Mouse (Mus musculus) T-helper 17 cell (primary cell): Measurements from ENCODE around the gene Prkn.
"Not testable (repeated sequence)": the region's sequence is repeated elsewhere in the genome, so short reads cannot be mapped to it uniquely, and the experiment has no call there.

Experiments used
- in situ Hi-C, 2 experiments: fragments of 300-600 bp; cut with MboI, MseI; formaldehyde crosslinking; loops; 1 replicate in 1 of 2; 2 replicates in 1 of 2; pipeline ENCODE4 v1.15.1; 2025; ENCODE audit warnings: high pct_unique_total_duplicates in 2 of 2

Gene Prkn

GRCm38 (mm10) chr17:11127217-11127616 lies 287.0 kb downstream of the Prkn start:
- in situ Hi-C loops = no loop called here

DNA sequence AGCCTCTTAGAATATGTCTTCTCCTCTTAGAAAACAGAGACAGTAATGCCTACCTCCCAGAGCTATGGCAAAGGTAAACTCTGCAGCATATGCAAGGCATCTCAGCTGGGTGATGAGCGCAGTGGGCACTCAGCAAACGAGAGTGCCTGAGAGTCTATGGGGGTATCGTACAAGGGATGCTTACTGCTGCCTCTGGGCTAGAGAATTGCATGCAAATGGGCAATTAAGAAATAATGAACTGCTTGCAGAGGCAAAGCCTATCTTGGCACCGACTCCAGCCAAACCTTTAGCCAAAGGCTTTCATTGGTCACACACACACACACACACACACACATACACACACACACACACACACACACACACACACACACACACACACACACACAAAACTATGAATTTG lies 290.7 kb downstream of the Prkn start:
- in situ Hi-C loops = loop anchor here in 1 of 2 experiments (10.0 kb wide), 1 partner anchor 934 kb away; no protein-coding TSS in a partner anchor

DNA sequence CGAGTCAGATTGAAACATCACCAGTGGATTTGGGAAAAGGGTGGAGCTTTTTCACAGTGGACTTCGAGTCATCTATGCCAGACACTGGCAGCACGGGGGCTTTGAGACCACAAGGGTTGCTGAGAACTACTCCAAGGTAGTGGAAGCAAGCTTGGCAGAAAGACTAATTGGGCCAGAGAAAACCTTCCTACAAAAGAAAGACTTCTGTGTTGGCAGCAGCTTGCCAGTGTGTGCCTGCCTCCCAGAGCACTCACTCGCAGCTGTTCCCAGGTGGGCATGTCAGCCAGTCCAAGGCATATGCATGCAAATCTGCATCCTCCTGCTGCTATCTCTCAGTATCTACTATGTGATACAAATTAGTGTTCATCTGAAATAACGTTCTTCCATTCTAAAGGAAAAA lies 302.1 kb downstream of the Prkn start:
- in situ Hi-C loops = no loop called here

DNA sequence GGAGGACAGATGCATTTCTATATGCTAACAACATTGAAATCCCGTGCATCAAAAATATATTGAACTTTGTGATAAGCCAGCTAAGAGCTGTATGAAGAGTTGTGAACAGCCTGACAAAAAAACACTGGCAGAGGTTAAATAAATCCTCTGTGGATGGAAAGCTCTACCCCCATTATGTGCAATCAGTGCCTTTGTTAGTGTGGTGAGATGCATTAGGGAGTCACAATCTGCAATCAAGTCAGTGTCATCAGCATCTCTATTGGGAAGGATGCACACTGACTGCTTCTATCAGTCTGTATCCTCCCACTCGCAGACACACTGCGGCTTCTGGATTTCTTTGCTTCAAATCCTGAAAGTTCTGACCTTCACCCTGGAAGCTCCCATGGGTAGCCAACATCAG lies 315.9 kb downstream of the Prkn start:
- in situ Hi-C loops = no loop called here

- in situ Hi-C loops = no loop called here
Measured at GRCm38 (mm10) chr17:11157536-11157935, 317.4 kb downstream of the Prkn start.

DNA sequence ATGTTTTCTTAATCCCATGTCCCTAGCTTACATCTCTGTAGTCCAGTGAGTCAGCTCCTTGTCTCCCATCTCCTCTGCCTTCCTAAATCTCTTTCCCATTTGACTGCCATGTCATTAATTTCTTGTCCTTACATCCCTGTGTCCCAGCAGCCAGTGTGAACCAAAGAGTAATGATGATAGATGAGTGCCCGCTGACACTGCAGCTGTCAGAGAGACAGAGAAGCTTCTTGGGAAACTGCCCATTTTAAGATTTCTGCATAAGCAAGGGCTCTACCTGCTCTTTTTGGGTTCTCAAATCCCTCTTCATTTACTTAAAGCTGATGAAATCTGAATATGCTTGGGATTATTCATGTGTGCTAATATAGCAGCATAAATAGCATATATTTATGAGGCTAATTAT lies 321.3 kb downstream of the Prkn start:
- in situ Hi-C loops = no loop called here

DNA sequence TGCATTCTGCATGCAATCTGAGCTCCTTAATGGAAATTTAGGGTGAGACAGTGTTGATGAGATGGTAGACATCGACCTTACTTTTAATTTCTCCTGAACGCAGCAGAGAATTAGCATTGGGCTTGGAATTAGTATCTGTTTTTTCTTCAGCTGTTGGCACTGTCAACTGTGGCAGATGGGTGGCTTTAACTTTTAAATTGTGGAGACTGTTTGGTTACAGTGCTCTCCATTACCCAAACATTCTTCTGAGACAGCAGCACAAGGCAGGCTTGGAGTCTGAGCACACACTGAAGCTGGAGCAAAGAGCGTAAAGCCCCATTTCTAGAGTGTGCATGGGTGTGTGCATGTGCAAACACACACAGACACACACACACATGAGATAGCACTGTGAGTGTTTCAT lies 322.6 kb downstream of the Prkn start:
- in situ Hi-C loops = no loop called here

DNA sequence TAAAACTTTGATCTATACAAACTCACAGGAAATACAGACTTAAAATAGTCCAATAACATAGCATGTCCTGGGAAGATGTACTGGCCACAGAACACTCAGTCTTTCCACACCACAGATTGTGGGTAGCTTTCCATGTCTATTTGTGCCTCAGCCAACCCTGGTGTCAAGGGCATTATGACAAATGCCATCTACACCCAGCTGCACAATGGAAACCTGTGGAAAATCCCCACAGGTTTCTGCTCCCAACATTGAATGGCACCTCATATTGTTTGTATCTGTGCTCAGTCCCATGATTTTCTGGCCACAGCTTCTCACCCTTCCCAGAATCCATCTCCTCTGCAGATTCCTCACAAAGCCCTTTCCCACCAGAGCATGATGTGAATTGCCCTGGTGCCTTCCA lies 347.2 kb downstream of the Prkn start:
- in situ Hi-C loops = no loop called here

- in situ Hi-C loops = no loop called here
Measured at GRCm38 (mm10) chr17:11188494-11188893, 348.3 kb downstream of the Prkn start.

- in situ Hi-C loops = no loop called here
Measured at GRCm38 (mm10) chr17:11190306-11190705, 350.1 kb downstream of the Prkn start.

GRCm38 (mm10) chr17:11198134-11198533 lies 357.9 kb downstream of the Prkn start:
- in situ Hi-C loops = no loop called here

- in situ Hi-C loops = not testable (repeated sequence)
Measured at GRCm38 (mm10) chr17:11209063-11209462, 368.9 kb downstream of the Prkn start.

GRCm38 (mm10) chr17:11211006-11211405 lies 370.8 kb downstream of the Prkn start:
- in situ Hi-C loops = no loop called here

DNA sequence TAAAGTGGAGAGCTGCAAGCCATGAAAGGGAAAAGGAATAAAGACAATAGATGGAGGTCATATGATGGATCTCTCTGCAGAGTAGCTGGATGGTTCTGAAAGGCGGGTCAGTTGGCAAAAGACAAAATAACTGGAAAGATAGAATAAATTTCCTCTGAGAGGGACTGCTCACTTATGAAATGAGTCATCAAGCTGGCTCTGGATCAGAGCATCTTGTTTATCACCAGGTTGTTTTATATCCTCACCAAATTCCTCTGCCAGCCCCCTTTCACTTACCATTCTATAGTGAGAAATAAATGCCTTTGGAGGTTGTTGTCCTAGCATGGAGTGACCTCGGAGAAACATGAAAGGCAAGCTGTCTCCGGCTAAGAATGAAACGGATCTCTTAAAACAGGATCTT lies 371.4 kb downstream of the Prkn start:
- in situ Hi-C loops = no loop called here

DNA sequence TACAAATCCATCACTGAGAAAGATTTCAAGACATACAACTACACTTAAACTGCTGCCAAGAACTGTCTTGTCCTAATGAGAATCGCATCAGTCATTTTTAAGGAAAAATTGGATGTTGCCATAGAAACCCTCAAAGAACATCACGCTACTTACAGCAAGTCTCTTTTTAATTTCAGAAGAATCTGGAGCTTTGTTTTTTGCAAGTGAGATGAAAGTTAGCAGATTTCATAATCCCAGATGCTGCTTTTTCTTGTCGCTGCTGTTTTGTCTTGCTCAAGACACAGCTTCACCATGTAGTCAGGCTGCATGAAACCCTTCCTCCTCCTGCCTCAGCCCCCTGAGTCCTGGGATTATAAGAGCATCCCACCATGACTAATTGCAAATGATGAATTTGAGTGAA lies 373.5 kb downstream of the Prkn start:
- in situ Hi-C loops = no loop called here

DNA sequence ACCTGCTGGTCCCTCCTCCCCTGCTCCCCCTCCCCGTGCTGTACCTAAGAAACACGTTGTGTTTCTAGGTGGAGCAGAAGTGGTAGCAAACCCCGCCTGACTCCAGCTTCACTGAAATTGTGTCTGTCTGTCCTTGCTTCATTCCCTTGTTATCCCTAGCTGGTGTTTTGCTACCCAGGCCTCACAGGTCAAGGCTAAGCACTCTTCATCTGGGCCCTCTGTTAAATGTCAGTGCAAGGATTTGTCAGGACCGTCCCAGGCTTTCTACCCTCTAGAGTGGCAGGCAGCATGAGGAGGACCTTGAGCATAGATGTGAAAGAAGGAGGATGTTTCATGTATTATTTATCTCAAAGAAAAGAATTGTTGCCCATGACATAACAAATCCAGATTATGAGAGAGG lies 388.8 kb downstream of the Prkn start:
- in situ Hi-C loops = no loop called here

GRCm38 (mm10) chr17:11229426-11229825 lies 389.2 kb downstream of the Prkn start:
- in situ Hi-C loops = no loop called here

DNA sequence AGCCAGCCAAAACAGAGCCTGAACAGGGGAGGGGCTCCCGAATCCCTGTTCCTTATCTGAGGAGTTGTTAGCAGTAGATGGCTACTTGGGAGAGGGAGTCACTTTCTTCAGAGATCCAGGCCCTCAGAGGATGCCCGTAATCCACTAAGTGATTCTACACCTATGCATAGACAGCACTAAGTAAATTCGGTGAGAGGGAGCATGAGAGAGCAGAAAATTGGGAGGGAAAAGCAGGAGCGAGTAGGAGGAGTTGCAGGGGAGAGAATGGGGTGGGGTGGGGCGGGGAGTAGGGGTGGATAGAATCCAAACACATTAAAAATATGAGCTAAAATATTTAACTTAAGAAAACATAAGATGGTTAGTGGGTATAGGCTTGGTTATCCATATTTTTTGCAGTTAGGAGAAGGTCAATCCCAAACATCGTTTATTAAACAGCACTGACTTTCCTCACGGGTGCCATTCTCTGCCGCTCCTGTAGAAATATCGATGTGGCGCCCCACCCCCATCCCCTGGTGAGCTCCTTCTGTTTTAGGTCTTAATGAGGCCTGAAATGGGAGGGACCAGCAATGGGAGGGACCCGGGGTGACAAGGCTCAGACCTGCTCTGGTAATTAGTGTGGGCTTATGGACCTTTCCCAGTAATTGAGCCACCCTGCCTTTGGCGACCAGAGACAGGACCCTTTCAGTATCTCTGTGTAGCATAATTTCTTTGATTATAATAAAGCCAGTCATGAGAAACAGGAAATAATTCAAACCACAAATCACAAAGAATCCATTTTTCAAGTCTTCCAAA lies 390.6 kb downstream of the Prkn start:
- in situ Hi-C loops = no loop called here

DNA sequence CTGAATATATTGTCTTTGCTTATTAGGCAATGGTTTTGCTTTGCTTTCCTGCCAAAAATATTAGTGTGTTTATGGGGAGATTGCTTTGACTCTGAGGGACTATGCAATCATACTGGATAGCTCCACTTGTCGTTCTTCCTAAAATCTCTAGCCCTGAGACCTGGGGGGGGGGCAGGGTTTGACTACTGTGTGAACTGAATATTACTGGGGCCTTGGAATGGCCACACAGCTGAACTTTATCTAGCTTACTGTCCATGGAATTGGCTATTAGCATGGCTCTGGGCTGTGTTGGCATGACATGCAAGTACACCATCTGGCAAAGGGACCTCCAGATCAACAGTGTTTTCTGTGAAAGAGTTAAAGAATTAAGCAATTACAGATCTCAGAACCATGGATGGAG lies 395.1 kb downstream of the Prkn start:
- in situ Hi-C loops = no loop called here

DNA sequence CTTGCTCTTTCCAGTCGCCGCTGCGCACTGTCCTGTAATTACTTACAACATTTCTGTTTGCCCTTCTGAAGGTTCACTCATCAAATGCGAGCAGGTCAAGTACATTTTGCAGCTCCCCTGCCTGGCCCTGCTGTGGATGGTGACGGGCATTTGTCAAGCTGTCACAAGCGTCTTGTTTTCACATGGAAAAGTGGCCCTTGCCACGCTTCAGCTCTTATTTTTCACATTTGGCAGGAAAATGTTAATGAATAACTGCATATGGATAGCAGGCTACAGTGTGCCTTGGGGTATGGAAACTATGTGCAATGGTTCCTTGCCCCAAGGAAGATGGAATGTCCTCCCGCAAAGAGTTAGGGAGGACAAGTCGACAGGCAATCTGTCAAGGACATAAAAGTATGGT lies 404.9 kb downstream of the Prkn start:
- in situ Hi-C loops = no loop called here

- in situ Hi-C loops = no loop called here
Measured at GRCm38 (mm10) chr17:11249216-11249615, 409.0 kb downstream of the Prkn start.

DNA sequence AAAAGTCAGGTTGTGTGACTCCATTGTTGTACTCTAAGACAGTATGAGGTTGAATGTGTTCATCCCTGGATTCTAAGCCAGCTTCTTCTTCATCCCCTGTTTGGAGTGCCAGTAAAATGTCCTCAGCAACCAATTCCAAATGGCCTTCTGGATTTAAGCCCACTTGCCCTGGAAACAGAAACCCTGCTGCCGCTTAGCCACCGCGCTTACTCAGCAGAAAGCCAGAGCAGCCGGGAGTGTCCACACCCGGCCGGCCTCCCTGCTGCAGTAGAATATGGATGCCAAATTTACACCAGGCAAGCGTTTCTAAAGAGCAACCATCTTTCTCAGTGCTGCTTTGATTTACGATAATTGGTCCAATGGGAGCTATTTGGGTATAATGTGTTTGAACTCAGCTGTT lies 420.5 kb downstream of the Prkn start:
- in situ Hi-C loops = no loop called here

GRCm38 (mm10) chr17:11261679-11262078 lies 421.5 kb downstream of the Prkn start:
- in situ Hi-C loops = no loop called here

DNA sequence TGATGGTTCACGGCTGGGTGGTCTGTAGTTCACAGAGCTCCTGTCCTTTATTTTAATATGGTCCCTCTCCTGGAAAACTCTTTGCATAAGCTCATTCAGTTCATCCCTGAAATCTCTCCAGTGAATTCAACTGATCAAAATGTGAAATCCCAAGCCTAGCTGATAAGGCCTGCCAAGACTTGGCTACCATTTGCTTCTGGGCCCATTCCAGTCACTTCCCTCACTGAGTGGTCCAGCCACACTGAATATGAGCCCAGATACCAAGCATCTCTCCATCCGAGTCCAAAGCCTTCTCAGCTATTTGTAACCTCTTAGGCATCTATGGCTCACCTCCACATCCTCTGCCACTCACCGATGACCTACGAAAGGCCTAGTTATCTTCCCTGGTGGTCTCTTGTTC lies 427.8 kb downstream of the Prkn start:
- in situ Hi-C loops = no loop called here
